Mouse (Mus musculus): ENCODE data around the gene Iffo2. TPM values are rescaled to one million over a fixed set of nuclear protein-coding genes. Genes with fewer than 3 reads are reported as not detected.

Iffo2 gene
- polyA plus RNA-seq, 1 experiment from 2014 or later, result 7.2 TPM

- no peaks in the 10 kb centered on the region for H3K36me3 ChIP-seq (ENCODE audit: control insufficient read depth, insufficient read depth, low read length)
- H3K4me1 ChIP-seq (ENCODE audit: control insufficient read depth, insufficient read depth, low read length), result peaks cover 44% of the 10 kb centered on the region
- H3K27me3 ChIP-seq (ENCODE audit: control insufficient read depth, insufficient read depth, low read length), result no peaks in the 10 kb centered on the region
- no peak overlapping the region for H3K27ac ChIP-seq (ENCODE audit: low read depth, low read length)
- ATAC-seq (ENCODE audit: low read depth), result no peak
- WGBS, result 79% methylated on average over 6 of the region's 6 CpGs
- no peaks in the 10 kb centered on the region for H3K9me3 ChIP-seq (ENCODE audit: control insufficient read depth, low read length)
- no peak overlapping the region for H3K4me3 ChIP-seq (ENCODE audit: low read depth, low read length)
- H3K4me2 ChIP-seq (ENCODE audit: low read depth, low read length), result no peak overlapping the region
- H3K9ac ChIP-seq (replicated peaks; ENCODE audit: low read depth, low read length), result no peak overlapping the region
Measured at GRCm38 (mm10) chr4:139593383-139593782, 63.0 kb downstream of the Iffo2 start.

DNA sequence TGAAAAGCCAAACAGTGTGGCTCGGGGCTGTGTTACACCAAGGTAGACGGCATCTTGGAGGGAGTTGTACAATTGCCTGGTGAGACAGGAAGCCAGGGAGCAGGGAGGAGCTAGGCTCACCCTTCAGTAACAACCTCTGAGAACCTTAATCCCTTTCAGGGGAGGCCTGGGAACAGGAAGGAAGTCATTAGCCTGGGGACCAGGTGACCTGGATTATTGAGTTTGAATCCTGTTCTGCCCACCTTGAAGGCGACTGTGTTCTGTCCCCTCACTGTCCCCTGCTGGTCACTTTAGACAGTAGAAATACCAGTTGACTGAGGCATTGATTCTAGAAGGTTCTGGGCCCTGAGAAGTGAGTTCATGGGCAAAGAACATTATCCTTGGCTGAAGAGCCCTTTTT lies 63.7 kb downstream of the Iffo2 start:
- ATAC-seq (ENCODE audit: low read depth), result no peak
- H3K4me2 ChIP-seq (ENCODE audit: low read depth, low read length), result no peak overlapping the region
- H3K4me1 ChIP-seq (ENCODE audit: control insufficient read depth, insufficient read depth, low read length), result peaks cover 50% of the 10 kb centered on the region
- no peak overlapping the region for H3K9ac ChIP-seq (replicated peaks; ENCODE audit: low read depth, low read length)
- H3K4me3 ChIP-seq (ENCODE audit: low read depth, low read length), result no peak overlapping the region
- WGBS, result 66% methylated on average over 3 of the region's 3 CpGs
- no peak overlapping the region for H3K27ac ChIP-seq (ENCODE audit: low read depth, low read length)
- H3K27me3 ChIP-seq (ENCODE audit: control insufficient read depth, insufficient read depth, low read length), result no peaks in the 10 kb centered on the region
- no peaks in the 10 kb centered on the region for H3K36me3 ChIP-seq (ENCODE audit: control insufficient read depth, insufficient read depth, low read length)
- H3K9me3 ChIP-seq (ENCODE audit: control insufficient read depth, low read length), result no peaks in the 10 kb centered on the region

DNA sequence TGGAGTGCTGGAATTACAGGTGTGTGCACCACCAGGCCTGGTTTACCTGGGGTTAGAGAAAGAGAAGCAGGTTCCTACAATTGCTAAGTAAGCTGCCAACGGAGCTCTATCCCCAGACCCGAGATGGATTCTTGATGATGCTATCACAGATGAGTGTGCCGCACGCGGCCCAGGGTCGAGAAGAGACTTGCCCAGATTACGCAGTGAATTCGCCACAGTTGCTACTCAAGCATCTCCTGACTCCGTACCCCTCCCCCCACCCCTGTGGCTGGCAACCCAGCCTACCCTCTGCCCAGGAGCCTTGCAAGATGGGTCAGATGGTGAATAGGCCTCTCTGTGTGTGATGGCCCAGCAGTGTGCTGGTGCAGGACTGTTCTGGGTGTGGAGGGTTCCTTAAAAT lies 66.4 kb downstream of the Iffo2 start:
- Histone ChIP-seq H3K9me3 (ENCODE audit: control insufficient read depth, low read length) (no peaks in the 10 kb centered on the region), H3K36me3 (ENCODE audit: control insufficient read depth, insufficient read depth, low read length) (no peaks in the 10 kb centered on the region), H3K4me3 (ENCODE audit: low read depth, low read length) (no peak overlapping the region), H3K9ac (replicated peaks; ENCODE audit: low read depth, low read length) (peak overlapping the region; percentile 2; the same call in 1 of the 2 replicates), H3K27ac (ENCODE audit: low read depth, low read length) (peak overlapping the region; percentile 83; the same call in 1 of the 2 replicates), H3K4me1 (ENCODE audit: control insufficient read depth, insufficient read depth, low read length) (peaks cover 50% of the 10 kb centered on the region), H3K27me3 (ENCODE audit: control insufficient read depth, insufficient read depth, low read length) (no peaks in the 10 kb centered on the region), H3K4me2 (ENCODE audit: low read depth, low read length) (peak overlapping the region; percentile 14; the same call in 1 of the 2 replicates)
- ATAC-seq (ENCODE audit: low read depth), result peak; percentile 10; the same call in 1 of the 2 replicates
- WGBS, result 8% methylated on average over 9 of the region's 9 CpGs

GRCm38 (mm10) chr4:139597286-139598284 lies 67.2 kb downstream of the Iffo2 start:
- Histone ChIP-seq H3K27me3 (ENCODE audit: control insufficient read depth, insufficient read depth, low read length) (no peaks in the 10 kb centered on the region), H3K9ac (replicated peaks; ENCODE audit: low read depth, low read length) (peak overlapping the region; percentile 11; the same call in 1 of the 2 replicates), H3K4me3 (ENCODE audit: low read depth, low read length) (no peak overlapping the region), H3K9me3 (ENCODE audit: control insufficient read depth, low read length) (no peaks in the 10 kb centered on the region), H3K4me2 (ENCODE audit: low read depth, low read length) (peak overlapping the region; percentile 20; the same call in 1 of the 2 replicates), H3K27ac (ENCODE audit: low read depth, low read length) (peak overlapping the region; percentile 83), H3K36me3 (ENCODE audit: control insufficient read depth, insufficient read depth, low read length) (no peaks in the 10 kb centered on the region), H3K4me1 (ENCODE audit: control insufficient read depth, insufficient read depth, low read length) (peaks cover 50% of the 10 kb centered on the region)
- WGBS, result 57% methylated on average over 20 of the region's 20 CpGs
- ATAC-seq (ENCODE audit: low read depth), result no peak

GRCm38 (mm10) chr4:139598356-139598755 lies 68.0 kb downstream of the Iffo2 start:
- H3K9ac ChIP-seq (replicated peaks; ENCODE audit: low read depth, low read length), result 0 out of 2 replicates have a peak overlapping the region, but pooled peaks have one; percentile 12
- peak overlapping the region; percentile 83 for H3K27ac ChIP-seq (ENCODE audit: low read depth, low read length)
- no peak overlapping the region for H3K4me3 ChIP-seq (ENCODE audit: low read depth, low read length)
- WGBS, result 25% methylated on average over 13 of the region's 13 CpGs
- H3K27me3 ChIP-seq (ENCODE audit: control insufficient read depth, insufficient read depth, low read length), result no peaks in the 10 kb centered on the region
- peak overlapping the region; percentile 20; the same call in 1 of the 2 replicates for H3K4me2 ChIP-seq (ENCODE audit: low read depth, low read length)
- peaks cover 50% of the 10 kb centered on the region for H3K4me1 ChIP-seq (ENCODE audit: control insufficient read depth, insufficient read depth, low read length)
- ATAC-seq (ENCODE audit: low read depth), result no peak
- H3K36me3 ChIP-seq (ENCODE audit: control insufficient read depth, insufficient read depth, low read length), result no peaks in the 10 kb centered on the region
- H3K9me3 ChIP-seq (ENCODE audit: control insufficient read depth, low read length), result no peaks in the 10 kb centered on the region

DNA sequence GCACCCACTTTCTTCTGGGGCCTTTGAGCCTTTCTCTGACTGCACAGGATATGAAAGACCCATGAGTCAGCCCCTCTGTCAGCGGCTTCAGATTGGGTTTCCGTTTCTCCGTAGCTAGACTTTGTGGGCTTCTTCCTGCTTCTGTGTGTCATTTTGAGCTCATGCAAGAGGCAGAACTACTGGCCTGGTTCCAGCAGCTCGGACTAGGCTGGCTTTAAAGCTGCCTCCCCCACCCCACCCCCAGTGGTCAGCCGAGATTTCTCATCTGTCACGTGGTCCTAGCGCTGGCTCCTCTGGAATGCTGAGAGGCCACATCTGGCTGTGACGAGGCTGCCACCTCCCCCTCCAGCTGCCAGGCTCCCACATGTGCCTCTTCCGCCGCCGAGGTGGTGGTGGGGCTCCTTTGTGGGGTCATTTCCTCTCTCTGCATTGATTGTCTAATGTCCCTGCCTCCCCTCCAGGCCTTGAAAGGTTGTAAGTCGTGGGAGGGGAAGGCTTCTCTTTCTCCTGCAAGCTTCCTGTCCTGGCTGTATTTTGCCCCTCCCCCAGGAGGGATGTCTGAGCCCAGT lies 68.7 kb downstream of the Iffo2 start:
- Histone ChIP-seq H3K4me3 (ENCODE audit: low read depth, low read length) (no peak overlapping the region), H3K4me2 (ENCODE audit: low read depth, low read length) (peak overlapping the region; percentile 38), H3K4me1 (ENCODE audit: control insufficient read depth, insufficient read depth, low read length) (peaks cover 50% of the 10 kb centered on the region), H3K9me3 (ENCODE audit: control insufficient read depth, low read length) (no peaks in the 10 kb centered on the region), H3K27me3 (ENCODE audit: control insufficient read depth, insufficient read depth, low read length) (no peaks in the 10 kb centered on the region), H3K9ac (replicated peaks; ENCODE audit: low read depth, low read length) (peak overlapping the region; percentile 37; the same call in 1 of the 2 replicates), H3K27ac (ENCODE audit: low read depth, low read length) (peak overlapping the region; percentile 83), H3K36me3 (ENCODE audit: control insufficient read depth, insufficient read depth, low read length) (no peaks in the 10 kb centered on the region)
- WGBS, result under 1% methylated on average over 12 of the region's 12 CpGs
- peak; percentile 26; the same call in 1 of the 2 replicates for ATAC-seq (ENCODE audit: low read depth)

- Histone ChIP-seq H3K36me3 (ENCODE audit: control insufficient read depth, insufficient read depth, low read length) (no peaks in the 10 kb centered on the region), H3K9me3 (ENCODE audit: control insufficient read depth, low read length) (no peaks in the 10 kb centered on the region), H3K27me3 (ENCODE audit: control insufficient read depth, insufficient read depth, low read length) (no peaks in the 10 kb centered on the region), H3K4me2 (ENCODE audit: low read depth, low read length) (no peak overlapping the region), H3K27ac (ENCODE audit: low read depth, low read length) (no peak overlapping the region), H3K4me1 (ENCODE audit: control insufficient read depth, insufficient read depth, low read length) (peaks cover 31% of the 10 kb centered on the region), H3K4me3 (ENCODE audit: low read depth, low read length) (no peak overlapping the region), H3K9ac (replicated peaks; ENCODE audit: low read depth, low read length) (no peak overlapping the region)
- ATAC-seq (ENCODE audit: low read depth), result no peak
- 57% methylated on average over 7 of the region's 7 CpGs for WGBS
Measured at GRCm38 (mm10) chr4:139601519-139602356, 71.4 kb downstream of the Iffo2 start.

- H3K27ac ChIP-seq (ENCODE audit: low read depth, low read length), result no peak within 1 kb of the TSS
- peaks cover 22% of the 10 kb centered on the region for H3K4me1 ChIP-seq (ENCODE audit: control insufficient read depth, insufficient read depth, low read length)
- peaks cover 8% of the 10 kb centered on the region; the same call in 1 of the 2 replicates for H3K36me3 ChIP-seq (ENCODE audit: control insufficient read depth, insufficient read depth, low read length)
- no peaks in the 10 kb centered on the region for H3K9me3 ChIP-seq (ENCODE audit: control insufficient read depth, low read length)
- no peak within 1 kb of the TSS for H3K9ac ChIP-seq (replicated peaks; ENCODE audit: low read depth, low read length)
- no peak within 1 kb of the TSS for H3K4me2 ChIP-seq (ENCODE audit: low read depth, low read length)
- no peak for ATAC-seq (ENCODE audit: low read depth)
- H3K4me3 ChIP-seq (ENCODE audit: low read depth, low read length), result no peak within 1 kb of the TSS
- no peaks in the 10 kb centered on the region for H3K27me3 ChIP-seq (ENCODE audit: control insufficient read depth, insufficient read depth, low read length)
- WGBS, result 59% methylated on average over 14 of the region's 14 CpGs
Measured at GRCm38 (mm10) chr4:139602357-139603244, 72.3 kb downstream of the Iffo2 start, which contains the start of gene Gm21969. Gene Gm21969 (plus strand): TSS chr4:139603186.
